Mouse (Mus musculus) midbrain, embryonic 15.5 days (tissue): ENCODE measurements at regions not wholly inside any gene's neighbourhood (a gene's known extent, or its start where the extent isn't known, plus 50 kb on each side); places are given as distances from the start of the nearest gene placed in this dataset.

ENCODE experiments used
- ATAC-seq: fragments of 200-750 bp; cut with Nextera tagmentation; replicated peaks from 2 replicates; pipeline ENCODE4 v1.8.0; 2017; ENCODE audit warnings: moderate TSS enrichment
- H3K27ac ChIP-seq: fragments of 300-500 bp; sonication (generic); 2 replicates; pipeline ENCODE4 v1.5.1; 2015; ENCODE audit warnings: mild to moderate bottlenecking, inconsistent platforms
- H3K27me3 ChIP-seq: fragments of 300-500 bp; sonication (generic); replicated peaks from 2 replicates; pipeline ENCODE4 v1.6.1; 2015; ENCODE audit warnings: inconsistent platforms
- H3K36me3 ChIP-seq: fragments of 300-500 bp; sonication (generic); replicated peaks from 2 replicates; pipeline ENCODE4 v1.6.1; 2015; ENCODE audit warnings: inconsistent platforms
- H3K4me1 ChIP-seq: fragments of 300-500 bp; sonication (generic); 2 replicates; pipeline ENCODE4 v1.6.1; 2015; ENCODE audit warnings: inconsistent platforms
- H3K4me2 ChIP-seq: fragments of 300-500 bp; sonication (generic); 2 replicates; pipeline ENCODE4 v1.6.1; 2015; ENCODE audit warnings: inconsistent platforms, mild to moderate bottlenecking, moderate library complexity
- H3K4me3 ChIP-seq: fragments of 300-500 bp; sonication (generic); 2 replicates; pipeline ENCODE4 v1.5.1; 2015; ENCODE audit warnings: mild to moderate bottlenecking, inconsistent platforms
- H3K9ac ChIP-seq: fragments of 300-500 bp; sonication (generic); 2 replicates; pipeline ENCODE4 v1.6.1; 2015; ENCODE audit warnings: mild to moderate bottlenecking, inconsistent platforms
- H3K9me3 ChIP-seq: fragments of 300-500 bp; sonication (generic); 2 replicates; pipeline ENCODE4 v1.6.1; 2016; ENCODE audit warnings: inconsistent platforms
- WGBS: fragments of 180-500 bp; shearing (Covaris S2); methylation state at CpG from one replicate; pipeline ENCODE4 v1.1.7; 2015; ENCODE audit warnings: mixed read lengths; 5-methylcytosine and 5-hydroxymethylcytosine counted together

DNA sequence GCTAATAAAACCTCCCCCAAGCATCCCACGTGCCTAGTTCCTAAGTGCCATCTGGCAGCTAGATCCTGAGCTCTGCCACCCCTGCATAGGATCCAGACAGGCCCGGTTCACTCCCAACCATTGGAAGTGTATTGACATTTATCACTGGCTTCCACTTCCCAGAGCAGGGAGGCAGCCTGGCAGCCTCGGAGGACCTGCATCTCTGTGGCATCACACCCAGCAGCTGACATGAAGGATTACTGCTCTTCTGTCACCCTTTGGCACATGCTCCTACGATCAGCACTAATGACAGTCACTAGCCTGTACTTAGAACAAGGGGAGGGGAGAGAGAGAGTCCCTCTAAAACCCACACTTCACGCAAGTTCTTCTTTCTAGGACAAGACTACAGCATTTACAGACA lies 152.7 kb downstream of the Kdr start:
- WGBS = 84% methylated on average over 5 of the region's 5 CpGs
- Histone ChIP-seq H3K9ac (no peak overlapping the region), H3K36me3 (no peaks in the 10 kb centered on the region)

DNA sequence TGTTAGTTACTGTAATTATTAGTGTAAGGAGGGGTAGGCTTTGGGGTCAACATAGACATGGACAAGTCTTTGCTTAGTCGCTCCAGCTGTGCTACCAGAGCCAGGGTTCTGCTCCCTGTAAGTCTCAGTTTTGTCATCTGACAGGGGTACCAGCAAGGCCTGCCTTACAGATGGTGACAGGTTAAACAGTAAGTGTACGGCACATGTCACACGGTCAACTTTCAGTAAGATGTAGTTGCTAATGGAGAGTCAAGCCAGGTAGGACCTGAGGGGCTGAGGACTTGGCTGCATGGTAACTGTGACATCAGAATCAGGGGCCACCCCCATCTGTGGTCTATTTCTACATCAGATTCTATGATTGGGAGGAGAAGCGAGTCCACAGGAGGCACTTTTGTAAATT lies 153.6 kb downstream of the Kdr start:
- ATAC-seq = no peak
- H3K4me2 ChIP-seq = no peak overlapping the region
- no peak overlapping the region for H3K4me3 ChIP-seq
- no peaks in the 10 kb centered on the region for H3K9me3 ChIP-seq
- no peak overlapping the region for H3K27ac ChIP-seq
- 90% methylated on average over 4 of the region's 4 CpGs for WGBS
- no peaks in the 10 kb centered on the region for H3K27me3 ChIP-seq
- no peak overlapping the region for H3K9ac ChIP-seq
- H3K36me3 ChIP-seq = no peaks in the 10 kb centered on the region
- no peaks in the 10 kb centered on the region for H3K4me1 ChIP-seq

More for the DNA sequence above, 152.7 kb downstream of the Kdr start:
- ATAC-seq = no peak
- no peaks in the 10 kb centered on the region for H3K9me3 ChIP-seq
- H3K4me2 ChIP-seq = no peak overlapping the region
- no peaks in the 10 kb centered on the region for H3K4me1 ChIP-seq
- H3K27me3 ChIP-seq = no peaks in the 10 kb centered on the region
- H3K27ac ChIP-seq = no peak overlapping the region
- no peak overlapping the region for H3K4me3 ChIP-seq

DNA sequence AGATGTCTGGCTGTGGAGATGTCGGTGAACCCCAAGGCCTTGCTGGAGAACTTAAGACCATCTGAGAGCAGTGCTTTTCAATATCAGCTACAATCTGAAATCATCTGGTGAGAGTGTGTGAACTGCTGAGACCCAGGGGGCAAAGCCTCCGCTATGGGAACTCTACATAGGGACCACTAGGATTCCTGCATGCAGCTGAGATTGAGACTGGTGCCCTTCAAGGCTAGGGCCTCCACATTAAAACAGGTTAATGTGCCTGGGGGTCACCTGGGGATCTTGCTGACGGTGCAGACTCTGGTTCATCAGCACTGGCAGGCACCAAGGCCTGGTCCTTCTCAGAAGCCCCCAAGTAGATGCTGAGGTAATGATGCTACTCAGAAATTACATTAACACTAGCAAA lies 154.6 kb downstream of the Kdr start:
- no peak overlapping the region for H3K4me3 ChIP-seq
- H3K36me3 ChIP-seq = no peaks in the 10 kb centered on the region
- no peak overlapping the region for H3K4me2 ChIP-seq
- WGBS = 94% methylated on average over 3 of the region's 3 CpGs
- H3K27ac ChIP-seq = no peak overlapping the region
- no peaks in the 10 kb centered on the region for H3K27me3 ChIP-seq
- no peaks in the 10 kb centered on the region for H3K4me1 ChIP-seq
- no peak for ATAC-seq
- no peaks in the 10 kb centered on the region for H3K9me3 ChIP-seq
- H3K9ac ChIP-seq = no peak overlapping the region

DNA sequence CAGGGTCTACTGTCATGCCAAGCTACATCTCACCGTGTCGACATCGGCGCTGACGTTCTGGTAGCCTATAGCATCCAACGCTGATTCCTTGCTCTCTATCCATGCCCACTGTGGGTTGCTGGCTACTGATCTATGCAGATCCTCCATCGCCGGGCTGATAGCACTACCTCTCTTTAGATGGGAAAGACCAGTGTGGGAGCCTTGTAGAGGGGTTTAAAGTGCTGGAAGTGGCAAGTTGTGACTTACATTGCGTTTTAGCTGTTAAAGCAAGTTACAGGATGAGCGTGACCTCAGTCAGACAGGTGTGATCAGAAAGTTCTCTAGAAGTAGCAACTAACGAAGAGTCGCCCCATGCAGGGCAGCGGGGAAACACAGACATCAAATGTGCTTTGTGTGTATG lies 160.9 kb downstream of the Kdr start:
- no peak overlapping the region for H3K4me3 ChIP-seq
- no peaks in the 10 kb centered on the region for H3K4me1 ChIP-seq
- H3K9ac ChIP-seq = no peak overlapping the region
- no peak overlapping the region for H3K4me2 ChIP-seq
- no peak overlapping the region for H3K27ac ChIP-seq
- no peak for ATAC-seq
- no peaks in the 10 kb centered on the region for H3K36me3 ChIP-seq
- 96% methylated on average over 13 of the region's 13 CpGs for WGBS
- H3K9me3 ChIP-seq = no peaks in the 10 kb centered on the region
- no peaks in the 10 kb centered on the region for H3K27me3 ChIP-seq

DNA sequence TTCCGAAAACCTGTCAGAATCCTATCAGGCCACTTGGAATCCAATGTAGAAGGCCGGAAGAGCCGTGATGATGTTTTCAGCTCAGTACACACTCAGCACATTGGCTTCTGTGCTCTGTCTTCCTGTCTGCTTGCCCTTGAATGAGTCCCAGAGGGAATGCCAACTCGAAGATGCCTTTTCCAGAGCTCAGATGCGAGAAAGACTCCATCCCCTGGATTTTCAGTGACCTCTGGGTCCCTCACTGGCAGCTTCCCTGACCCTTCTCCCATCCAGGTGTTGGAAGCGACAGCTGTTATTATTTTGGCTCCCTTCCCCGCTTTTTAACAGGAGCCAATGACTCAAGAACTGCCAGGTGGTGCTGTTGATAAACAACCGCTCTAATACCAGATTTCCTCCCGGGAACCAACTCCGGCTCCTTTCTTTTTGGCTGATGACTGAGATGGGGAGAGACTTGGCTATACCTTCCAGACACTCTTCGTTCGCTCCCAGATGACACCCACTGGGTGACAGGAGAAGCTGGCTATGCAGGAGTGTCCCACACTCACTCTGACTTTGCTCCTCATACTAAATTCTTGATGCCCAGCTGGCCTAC lies 163.8 kb downstream of the Kdr start:
- WGBS = 90% methylated on average over 12 of the region's 12 CpGs

DNA sequence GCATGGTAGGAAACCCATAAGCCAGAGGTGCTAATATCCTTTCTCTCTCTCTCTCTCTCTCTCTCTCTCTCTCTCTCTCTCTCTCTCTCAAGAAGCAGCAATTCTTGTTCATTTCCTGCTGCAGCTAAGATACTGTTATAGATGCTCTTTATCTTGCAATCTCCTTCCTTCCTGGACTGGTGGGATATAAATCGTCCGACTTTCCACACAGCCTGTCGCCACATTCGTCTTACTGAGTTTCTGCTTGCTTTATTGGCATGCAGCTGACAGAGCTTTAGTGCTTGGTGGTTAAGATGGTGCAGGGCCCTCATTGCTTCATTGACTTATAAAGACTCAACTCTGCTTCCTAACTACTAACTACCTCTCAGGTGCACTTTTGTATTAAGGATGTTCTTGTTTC lies 165.6 kb downstream of the Kdr start:
- Histone ChIP-seq H3K36me3 (no peaks in the 10 kb centered on the region), H3K27ac (no peak overlapping the region), H3K27me3 (no peaks in the 10 kb centered on the region), H3K9me3 (no peaks in the 10 kb centered on the region), H3K4me1 (no peaks in the 10 kb centered on the region), H3K4me2 (no peak overlapping the region), H3K4me3 (no peak overlapping the region), H3K9ac (no peak overlapping the region)
- no peak for ATAC-seq
- 87% methylated on average over 4 of the region's 4 CpGs for WGBS

More for the DNA sequence above, 163.8 kb downstream of the Kdr start:
- no peaks in the 10 kb centered on the region for H3K9me3 ChIP-seq
- H3K9ac ChIP-seq = no peak overlapping the region
- H3K36me3 ChIP-seq = no peaks in the 10 kb centered on the region
- no peak overlapping the region for H3K4me3 ChIP-seq
- no peaks in the 10 kb centered on the region for H3K27me3 ChIP-seq
- H3K4me1 ChIP-seq = no peaks in the 10 kb centered on the region
- H3K27ac ChIP-seq = no peak overlapping the region
- no peak for ATAC-seq
- no peak overlapping the region for H3K4me2 ChIP-seq

DNA sequence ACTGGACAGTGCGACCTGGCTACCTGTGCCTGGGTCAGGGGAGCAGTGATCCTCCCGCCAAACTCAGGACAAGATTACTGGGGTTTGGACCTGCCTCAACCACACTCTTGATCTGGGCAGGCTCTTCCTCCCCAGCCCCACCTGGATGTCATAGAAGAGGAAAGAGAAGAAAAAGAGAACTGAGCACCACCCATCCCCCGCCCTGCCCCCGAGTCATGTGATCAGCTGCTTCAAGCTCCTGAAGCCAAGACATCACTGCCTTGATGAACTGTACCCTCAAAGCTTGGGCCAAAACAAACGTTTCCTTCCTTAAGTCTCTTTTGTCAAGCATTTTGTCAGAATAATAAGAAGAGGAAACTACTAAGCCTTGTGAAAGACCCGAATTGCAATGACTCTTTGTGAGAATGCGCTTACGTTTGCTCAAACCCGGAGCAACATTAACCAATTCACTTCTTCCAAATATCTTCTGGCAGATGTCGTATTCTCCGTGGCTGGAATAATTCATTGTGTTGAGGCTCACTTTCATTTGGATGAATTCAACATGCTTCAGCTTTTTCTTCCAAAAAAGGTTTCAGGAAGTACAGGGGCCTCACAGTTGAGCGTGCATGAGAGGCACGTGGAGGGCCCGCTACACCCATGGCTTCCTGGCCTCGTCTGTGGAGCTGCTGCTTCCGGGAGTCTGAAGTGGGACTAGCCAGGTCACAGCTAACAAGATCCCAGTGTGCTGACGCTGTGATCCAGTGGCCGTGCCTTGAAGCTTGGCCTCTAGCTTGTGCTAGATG lies 169.5 kb downstream of the Kdr start:
- ATAC-seq = no peak
- Histone ChIP-seq H3K27me3 (no peaks in the 10 kb centered on the region), H3K9me3 (no peaks in the 10 kb centered on the region), H3K27ac (no peak overlapping the region), H3K4me2 (no peak overlapping the region), H3K4me1 (no peaks in the 10 kb centered on the region), H3K36me3 (no peaks in the 10 kb centered on the region), H3K9ac (no peak overlapping the region), H3K4me3 (no peak overlapping the region)
- WGBS = 86% methylated on average over 18 of the region's 18 CpGs

DNA sequence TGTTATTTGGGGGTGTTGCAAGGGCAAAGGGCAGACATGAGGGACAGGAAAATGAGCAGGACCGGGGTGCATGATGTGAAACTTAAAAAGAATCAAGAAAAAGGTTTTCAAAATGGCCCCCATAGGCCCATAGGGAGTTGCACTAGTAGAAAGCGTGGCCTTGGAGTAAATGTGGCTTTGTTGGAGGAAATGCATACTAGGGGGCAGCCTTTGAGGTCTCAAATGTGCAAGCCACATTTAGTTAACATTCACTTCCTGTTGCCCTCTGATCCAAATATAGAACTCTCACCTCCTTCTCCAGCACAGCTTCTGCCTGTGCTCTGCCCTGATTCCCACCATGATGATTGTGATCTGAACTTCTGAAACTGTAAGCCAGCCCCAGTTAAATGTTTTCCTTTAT lies 173.2 kb downstream of the Kdr start:
- no peaks in the 10 kb centered on the region for H3K9me3 ChIP-seq
- ATAC-seq = no peak
- WGBS = 84% methylated on average over 2 of the region's 2 CpGs
- no peaks in the 10 kb centered on the region for H3K27me3 ChIP-seq
- H3K9ac ChIP-seq = no peak overlapping the region
- H3K36me3 ChIP-seq = no peaks in the 10 kb centered on the region
- no peak overlapping the region for H3K27ac ChIP-seq
- H3K4me2 ChIP-seq = no peak overlapping the region
- H3K4me1 ChIP-seq = 0 out of 2 replicates have a peak, but pooled peaks cover 2% of the 10 kb centered on the region
- no peak overlapping the region for H3K4me3 ChIP-seq

DNA sequence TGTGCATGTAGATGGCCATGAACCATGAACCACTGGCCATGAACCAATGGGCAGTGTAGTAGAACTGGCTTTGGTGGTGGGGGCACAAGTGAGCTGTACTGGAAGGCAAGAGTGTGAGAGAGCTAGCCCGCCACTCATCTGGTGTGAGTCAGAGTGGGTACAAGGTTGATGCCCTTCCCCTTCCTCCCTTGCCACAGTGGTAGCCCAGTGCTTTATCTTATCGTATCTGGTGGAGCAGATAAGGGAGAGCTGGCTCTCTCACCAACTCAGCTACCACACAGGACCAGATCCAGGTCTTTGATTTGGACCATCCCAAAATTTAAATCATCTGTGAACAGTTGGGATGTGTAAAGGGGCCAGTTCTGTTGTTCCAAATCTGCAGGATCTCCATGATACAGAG lies 173.9 kb downstream of the Kdr start:
- H3K9ac ChIP-seq = no peak overlapping the region
- no peaks in the 10 kb centered on the region for H3K9me3 ChIP-seq
- 0 out of 2 replicates have a peak, but pooled peaks cover 5% of the 10 kb centered on the region for H3K4me1 ChIP-seq
- no peak for ATAC-seq
- H3K36me3 ChIP-seq = no peaks in the 10 kb centered on the region
- no peak overlapping the region for H3K4me2 ChIP-seq
- no peaks in the 10 kb centered on the region for H3K27me3 ChIP-seq
- no peak overlapping the region for H3K27ac ChIP-seq
- no peak overlapping the region for H3K4me3 ChIP-seq
- 94% methylated on average over 2 of the region's 2 CpGs for WGBS

DNA sequence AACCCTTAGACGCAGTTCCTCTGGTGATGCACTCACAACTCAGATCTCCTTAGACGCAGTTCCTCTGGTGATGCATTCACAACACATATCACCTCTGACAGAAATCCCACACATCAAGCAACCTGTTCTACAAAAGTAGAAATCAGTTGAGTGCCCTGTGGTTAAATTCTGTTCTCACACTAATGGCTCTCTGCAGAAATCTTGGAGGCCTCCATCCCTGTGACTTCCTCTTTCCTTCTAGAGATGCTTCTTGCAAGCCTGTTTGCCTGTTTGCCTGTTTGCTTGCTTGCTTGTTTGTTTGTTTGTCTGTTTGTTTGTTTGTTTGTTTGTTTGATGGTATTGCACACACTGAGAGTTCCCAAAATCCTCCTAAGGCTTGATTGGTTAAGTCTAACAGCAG lies 175.2 kb downstream of the Kdr start:
- no peak overlapping the region for H3K27ac ChIP-seq
- H3K27me3 ChIP-seq = no peaks in the 10 kb centered on the region
- no peak overlapping the region for H3K9ac ChIP-seq
- 0 out of 2 replicates have a peak, but pooled peaks cover 5% of the 10 kb centered on the region for H3K4me1 ChIP-seq
- ATAC-seq = no peak
- no peaks in the 10 kb centered on the region for H3K9me3 ChIP-seq
- no peaks in the 10 kb centered on the region for H3K36me3 ChIP-seq
- H3K4me2 ChIP-seq = no peak overlapping the region
- WGBS = 93% methylated on average over 2 of the region's 2 CpGs
- H3K4me3 ChIP-seq = no peak overlapping the region

DNA sequence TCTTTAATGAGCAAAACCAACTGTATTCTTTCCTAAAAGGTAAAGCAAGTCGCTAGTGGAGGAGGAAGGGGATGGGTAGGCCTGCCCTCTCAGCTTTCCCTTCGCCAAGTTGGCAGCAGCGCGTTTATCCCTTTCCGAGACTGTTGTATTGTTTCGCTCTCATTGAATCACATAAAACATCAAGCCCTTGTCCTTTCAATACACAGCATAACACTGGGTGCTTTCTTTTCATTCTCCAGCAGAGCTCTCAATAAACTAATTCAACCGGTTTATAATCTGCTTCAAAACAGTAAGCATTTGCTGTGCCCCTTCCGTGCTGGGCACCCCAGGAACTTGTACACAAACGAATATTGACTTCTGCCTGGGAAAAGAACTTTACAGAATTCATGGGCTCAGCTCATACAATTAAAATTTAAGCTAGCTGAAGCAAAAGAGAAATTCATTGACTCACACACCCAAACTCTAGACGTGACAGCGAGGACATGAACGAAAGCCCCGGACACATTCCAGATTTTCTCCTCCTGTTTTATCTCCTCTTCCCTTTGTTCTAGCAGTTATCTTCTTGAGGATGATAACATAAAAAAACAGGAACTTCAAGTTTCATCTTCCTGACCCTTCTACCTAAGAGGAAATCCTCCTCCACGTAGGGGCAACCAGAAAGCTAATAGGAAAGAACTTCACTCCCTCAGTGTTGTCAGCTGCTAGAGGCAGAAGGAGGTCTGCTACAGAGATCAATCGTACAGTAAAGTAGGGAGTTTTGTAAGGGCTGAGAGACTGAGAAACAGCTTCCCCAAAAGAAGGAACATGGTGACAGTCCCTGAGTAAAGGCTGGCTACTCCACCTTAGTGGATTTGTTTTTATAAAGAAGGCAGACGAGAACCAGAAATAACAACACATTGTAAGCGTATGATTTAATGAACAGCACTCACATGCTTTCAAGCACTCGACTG lies 177.9 kb downstream of the Kdr start:
- no peaks in the 10 kb centered on the region for H3K9me3 ChIP-seq
- 40% methylated on average over 18 of the region's 18 CpGs for WGBS
- no peaks in the 10 kb centered on the region for H3K36me3 ChIP-seq
- ATAC-seq = no peak
- no peak overlapping the region for H3K4me3 ChIP-seq
- H3K4me1 ChIP-seq = 0 out of 2 replicates have a peak, but pooled peaks cover 5% of the 10 kb centered on the region
- no peak overlapping the region for H3K9ac ChIP-seq
- no peaks in the 10 kb centered on the region for H3K27me3 ChIP-seq
- H3K27ac ChIP-seq = 0 out of 2 replicates have a peak overlapping the region, but pooled peaks have one; percentile 15
- H3K4me2 ChIP-seq = no peak overlapping the region

DNA sequence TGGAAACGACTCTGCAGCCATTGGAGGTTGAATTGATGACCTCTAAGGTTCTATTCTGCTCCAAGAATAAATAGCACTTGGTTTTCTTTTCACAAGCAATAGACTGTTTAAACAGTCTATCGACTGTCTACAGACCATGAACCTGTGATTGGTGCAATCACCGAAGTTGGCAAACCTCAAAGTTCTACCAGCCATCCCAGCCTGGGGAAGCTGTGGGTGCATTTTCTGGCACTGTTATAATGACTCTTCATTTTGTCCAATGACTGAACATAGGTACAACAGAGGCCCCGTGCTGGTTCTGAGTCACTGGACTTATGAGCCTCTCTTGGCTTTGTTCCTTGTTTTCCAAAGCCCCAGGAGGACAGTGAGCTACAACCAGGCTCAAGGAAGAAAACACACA lies 178.6 kb downstream of the Kdr start:
- Histone ChIP-seq H3K27me3 (no peaks in the 10 kb centered on the region), H3K36me3 (no peaks in the 10 kb centered on the region), H3K27ac (0 out of 2 replicates have a peak overlapping the region, but pooled peaks have one; percentile 15), H3K4me1 (0 out of 2 replicates have a peak, but pooled peaks cover 5% of the 10 kb centered on the region), H3K4me3 (no peak overlapping the region), H3K9me3 (no peaks in the 10 kb centered on the region), H3K4me2 (no peak overlapping the region), H3K9ac (no peak overlapping the region)
- WGBS = 70% methylated on average over 4 of the region's 4 CpGs
- ATAC-seq = no peak
